ENCODE assay signal across 24 mouse cellular contexts in genomic region chr5:115910491-115910890, GRCm38 (mm10).
A peak's percentile ranks its signal among the peaks of the same experiment; 100 is the strongest.
DNase-seq lines count a peak whose midpoint lies in the region; ATAC-seq and TF ChIP-seq lines count a peak whose summit lies in the region.
"Had no signal": no experiment of that assay in that cellular context is flagged by ENCODE, and none has a peak within 500 bp of the region (broad histone marks: within the 10 kb centered on the region; RNA-seq: fewer than 3 reads in every experiment).

No protein-coding gene starts in this region.

- intact Hi-C loops in left cerebral cortex, adult 2 months (cut with DNase I), result no loop called here
- intact Hi-C loops in left cerebral cortex, postnatal 25 days (cut with DNase I), result no loop called here

- no peak for TF ChIP-seq CTCF in left cerebral cortex, adult 2 months (IDR thresholded peaks at IDR 0.05)

- H3K9ac ChIP-seq in hindbrain, embryonic 16.5 days (ENCODE audit: low read depth, low read length), result peak overlapping the region; percentile 9; the same call in 1 of the 2 replicates
- H3K9ac ChIP-seq in liver, embryonic 15.5 days, result no peak overlapping the region
- H3K9ac ChIP-seq in neural tube, embryonic 14.5 days (replicated peaks; ENCODE audit: low read depth, low read length), result no peak overlapping the region
- H3K9ac ChIP-seq: embryonic facial prominence, embryonic 13.5 days; forebrain, embryonic 12.5 days; heart, embryonic 12.5 days; kidney, embryonic 15.5 days had no signal

- H3K27ac ChIP-seq in left cerebral cortex, adult 2 months, result peak overlapping the region; percentile 94
- H3K27ac ChIP-seq in hindbrain, embryonic 16.5 days (ENCODE audit: low read depth, low read length), result no peak overlapping the region
- H3K27ac ChIP-seq in liver, embryonic 15.5 days (replicated peaks), result peak overlapping the region; percentile 66
- H3K27ac ChIP-seq in neural tube, embryonic 14.5 days (ENCODE audit: low read depth, low read length), result no peak overlapping the region
- H3K27ac ChIP-seq: embryonic facial prominence, embryonic 13.5 days; forebrain, embryonic 12.5 days; kidney, embryonic 15.5 days; limb, embryonic 10.5 days had no signal

- H3K36me3 ChIP-seq in hindbrain, embryonic 16.5 days (ENCODE audit: control insufficient read depth, insufficient read depth, low read length), result no peaks in the 10 kb centered on the region
- H3K36me3 ChIP-seq in liver, embryonic 15.5 days (replicated peaks), result peaks cover 61% of the 10 kb centered on the region
- H3K36me3 ChIP-seq in neural tube, embryonic 14.5 days (ENCODE audit: control insufficient read depth, insufficient read depth, low read length), result no peaks in the 10 kb centered on the region
- H3K36me3 ChIP-seq: embryonic facial prominence, embryonic 13.5 days; heart, embryonic 12.5 days; kidney, embryonic 15.5 days had no signal

- H3K4me2 ChIP-seq in hindbrain, embryonic 16.5 days (ENCODE audit: low read length), result peak overlapping the region; percentile 83
- H3K4me2 ChIP-seq in liver, embryonic 15.5 days, result 0 out of 2 replicates have a peak overlapping the region, but pooled peaks have one; percentile 3
- H3K4me2 ChIP-seq in neural tube, embryonic 14.5 days (ENCODE audit: low read depth, low read length), result peak overlapping the region; percentile 24; the same call in 1 of the 2 replicates
- H3K4me2 ChIP-seq: embryonic facial prominence, embryonic 13.5 days; forebrain, embryonic 12.5 days; heart, embryonic 12.5 days; kidney, embryonic 15.5 days had no signal

- H3K4me1 ChIP-seq in hindbrain, embryonic 16.5 days (ENCODE audit: control insufficient read depth, insufficient read depth, low read depth, low read length), result peaks cover 21% of the 10 kb centered on the region
- peaks cover 8% of the 10 kb centered on the region; the same call in 1 of the 2 replicates for H3K4me1 ChIP-seq in liver, embryonic 15.5 days (replicated peaks)
- H3K4me1 ChIP-seq in neural tube, embryonic 14.5 days (ENCODE audit: control insufficient read depth, insufficient read depth, low read length), result peaks cover 19% of the 10 kb centered on the region

- H3K27me3 ChIP-seq in hindbrain, embryonic 16.5 days (replicated peaks; ENCODE audit: control insufficient read depth, insufficient read depth, low read length), result no peaks in the 10 kb centered on the region
- no peaks in the 10 kb centered on the region for H3K27me3 ChIP-seq in liver, embryonic 15.5 days
- H3K27me3 ChIP-seq in neural tube, embryonic 14.5 days (ENCODE audit: control insufficient read depth, insufficient read depth, low read length), result no peaks in the 10 kb centered on the region
- H3K27me3 ChIP-seq: embryonic facial prominence, embryonic 13.5 days; forebrain, embryonic 12.5 days; heart, embryonic 12.5 days; kidney, embryonic 15.5 days had no signal

- whole genome bisulfite sequencing in hindbrain, embryonic 16.5 days, result 71% methylated on average over 11 of the region's 11 CpGs
- 62% methylated on average over 11 of the region's 11 CpGs for WGBS in liver, embryonic 15.5 days (ENCODE audit: insufficient replicate concordance)
- WGBS in neural tube, embryonic 14.5 days, result 80% methylated on average over 11 of the region's 11 CpGs

- H3K4me3 ChIP-seq in left cerebral cortex, adult 2 months, result peak overlapping the region; percentile 82
- peak overlapping the region; percentile 57 for H3K4me3 ChIP-seq in hindbrain, embryonic 16.5 days (ENCODE audit: low read length)
- H3K4me3 ChIP-seq in liver, embryonic 15.5 days (replicated peaks), result no peak overlapping the region
- H3K4me3 ChIP-seq in neural tube, embryonic 14.5 days (ENCODE audit: low read depth, low read length), result no peak overlapping the region
- H3K4me3 ChIP-seq: embryonic facial prominence, embryonic 13.5 days; erythroblast, embryonic 14.5 days; forebrain, embryonic 12.5 days; heart, embryonic 12.5 days; kidney, embryonic 15.5 days; limb, embryonic 10.5 days had no signal

- DNase-seq in left cerebral cortex, adult 2 months (ENCODE audit: extremely low spot score in 1 of 2, low spot score in 2 of 2), result no peak
- no peak for DNase-seq in left cerebral cortex, adult 11 months (ENCODE audit: low spot score)
- DNase-seq in left cerebral cortex, postnatal 25 days (ENCODE audit: low spot score in 2 of 2), result no peak
- DNase-seq: adrenal gland, postnatal 25 days; cerebellum, adult 11 months; cerebellum, postnatal 10 days; embryo, embryonic 11 days; gastrocnemius, postnatal 25 days; heart, adult 18-20 months; heart, postnatal 10 days; kidney, adult 11 months; kidney, postnatal 4 days; lung, postnatal 4 days; right cerebral cortex, postnatal 25 days had no signal

- ATAC-seq in hindbrain, embryonic 16.5 days, result no peak
- ATAC-seq in liver, embryonic 15.5 days (ENCODE audit: insufficient read depth), result no peak
- ATAC-seq in neural tube, embryonic 14.5 days (ENCODE audit: low read depth), result no peak
- ATAC-seq in cerebellum, adult (ENCODE audit: insufficient number of reproducible peaks, low FRiP score, low TSS enrichment), result no peak

- H3K9me3 ChIP-seq in hindbrain, embryonic 16.5 days (ENCODE audit: control insufficient read depth, low read length), result no peaks in the 10 kb centered on the region
- no peaks in the 10 kb centered on the region for H3K9me3 ChIP-seq in liver, embryonic 15.5 days (replicated peaks)
- H3K9me3 ChIP-seq in neural tube, embryonic 14.5 days (ENCODE audit: control insufficient read depth, low read length), result no peaks in the 10 kb centered on the region
- H3K9me3 ChIP-seq: embryonic facial prominence, embryonic 13.5 days; forebrain, embryonic 12.5 days; heart, embryonic 12.5 days; kidney, embryonic 15.5 days; limb, embryonic 10.5 days had no signal

Comparison
In these comparisons a context has a peak if more than half of its experiments do, and no peak if none do; other contexts are left out.
1. H3K27ac ChIP-seq: peak in left cerebral cortex, adult 2 months (single experiment) and liver, embryonic 15.5 days (single experiment); none in hindbrain, embryonic 16.5 days (single experiment) and neural tube, embryonic 14.5 days (single experiment).
2. H3K4me3 ChIP-seq: peak in left cerebral cortex, adult 2 months (single experiment) and hindbrain, embryonic 16.5 days (single experiment); none in liver, embryonic 15.5 days (single experiment) and neural tube, embryonic 14.5 days (single experiment).
3. H3K4me2 ChIP-seq: peak in every context shown above with its lines; median percentile 83 in hindbrain, embryonic 16.5 days; 24 in neural tube, embryonic 14.5 days; 3 in liver, embryonic 15.5 days.